Mouse (Mus musculus): ENCODE results near the gene Sez6l.

GRCm38 (mm10) chr5:112473453-112473852 lies 103.5 kb downstream of the Sez6l start:
- TF ChIP-seq CTCF (IDR thresholded peaks at IDR 0.05; ENCODE audit: low read depth, low read length) (no peak), GATA1 (IDR thresholded peaks at IDR 0.05; ENCODE audit: borderline replicate concordance, low read length) (no peak)
